Mouse (Mus musculus): ENCODE results near the gene Zscan2.

Zscan2 gene

GRCm38 (mm10) chr7:80885666-80886065 lies 24.9 kb downstream of the Zscan2 start:
- no peak for DNase-seq (ENCODE audit: low spot score)

GRCm38 (mm10) chr7:80888595-80888994 lies 27.9 kb downstream of the Zscan2 start:
- DNase-seq (ENCODE audit: low spot score) = no peak

- DNase-seq (ENCODE audit: low spot score) = peak; percentile 31
Observed at GRCm38 (mm10) chr7:80889021-80889511, 28.3 kb downstream of the Zscan2 start.

GRCm38 (mm10) chr7:80889841-80890241 lies 29.1 kb downstream of the Zscan2 start:
- no peak for DNase-seq (ENCODE audit: low spot score)

- no peak for DNase-seq (ENCODE audit: low spot score)
Observed at GRCm38 (mm10) chr7:80893086-80893752, 32.5 kb downstream of the Zscan2 start.

- no peak for DNase-seq (ENCODE audit: low spot score)
Observed at GRCm38 (mm10) chr7:80893753-80894129, 33.0 kb downstream of the Zscan2 start.

GRCm38 (mm10) chr7:80894196-80894595 lies 33.5 kb downstream of the Zscan2 start:
- no peak for DNase-seq (ENCODE audit: low spot score)

- DNase-seq (ENCODE audit: low spot score) = no peak
Observed at GRCm38 (mm10) chr7:80894815-80895519, 34.2 kb downstream of the Zscan2 start.

GRCm38 (mm10) chr7:80897134-80897533 lies 36.4 kb downstream of the Zscan2 start:
- no peak for DNase-seq (ENCODE audit: low spot score)

GRCm38 (mm10) chr7:80897721-80898120 lies 37.0 kb downstream of the Zscan2 start:
- DNase-seq (ENCODE audit: low spot score) = no peak

- DNase-seq (ENCODE audit: low spot score) = peak; percentile 93
Observed at GRCm38 (mm10) chr7:80900944-80901501, 40.3 kb downstream of the Zscan2 start, which contains the start of gene Wdr73. TSS of gene Wdr73 (minus strand) at chr7:80901269.

- no peak for DNase-seq (ENCODE audit: low spot score)
Observed at GRCm38 (mm10) chr7:80901541-80902274, 41.0 kb downstream of the Zscan2 start.

GRCm38 (mm10) chr7:80903625-80904422 lies 43.1 kb downstream of the Zscan2 start:
- DNase-seq (ENCODE audit: low spot score) = no peak

GRCm38 (mm10) chr7:80904921-80905515 lies 44.3 kb downstream of the Zscan2 start, which contains the start of gene Nmb:
TSS of gene Nmb (minus strand) at chr7:80905076.
- peak; percentile 69 for DNase-seq (ENCODE audit: low spot score)

GRCm38 (mm10) chr7:80911053-80911452 lies 50.3 kb downstream of the Zscan2 start:
- no peak for DNase-seq (ENCODE audit: low spot score)

GRCm38 (mm10) chr7:80912496-80912895 lies 51.8 kb downstream of the Zscan2 start:
- DNase-seq (ENCODE audit: low spot score) = no peak

- DNase-seq (ENCODE audit: low spot score) = no peak
Observed at GRCm38 (mm10) chr7:80917916-80918465, 57.3 kb downstream of the Zscan2 start.

GRCm38 (mm10) chr7:80918982-80919646 lies 58.4 kb downstream of the Zscan2 start:
- no peak for DNase-seq (ENCODE audit: low spot score)

GRCm38 (mm10) chr7:80919647-80920008 lies 58.9 kb downstream of the Zscan2 start:
- no peak for DNase-seq (ENCODE audit: low spot score)

- DNase-seq (ENCODE audit: low spot score) = no peak
Observed at GRCm38 (mm10) chr7:80923165-80923564, 62.4 kb downstream of the Zscan2 start.

Data from urinary bladder, postnatal 14 days (tissue).